Mouse (Mus musculus) neutrophil, adult 5-6 weeks (primary cell): ENCODE results near the gene Fam3b. TPM values are rescaled to one million over a fixed set of nuclear protein-coding genes. Genes with fewer than 3 reads are reported as not detected.

Experiments used
- ATAC-seq: fragments of 151-379, 151-347 bp; 2 replicates; pipeline ENCODE4 v1.8.0; 2017; ENCODE audit warnings: mild to moderate bottlenecking, moderate TSS enrichment; ENCODE audit not compliant: insufficient number of reproducible peaks, poor library complexity, low FRiP score, severe bottlenecking; ENCODE audit errors: extremely low read depth
- total RNA-seq: library from RNA; stranded (forward); fragments of 200-1000 nt; gene quantifications from 2 replicates; pipeline ENCODE4 v1.2.3, GENCODE M21; 2017

Fam3b gene
- total RNA-seq, 1 experiment from 2014 or later, result not detected

DNA sequence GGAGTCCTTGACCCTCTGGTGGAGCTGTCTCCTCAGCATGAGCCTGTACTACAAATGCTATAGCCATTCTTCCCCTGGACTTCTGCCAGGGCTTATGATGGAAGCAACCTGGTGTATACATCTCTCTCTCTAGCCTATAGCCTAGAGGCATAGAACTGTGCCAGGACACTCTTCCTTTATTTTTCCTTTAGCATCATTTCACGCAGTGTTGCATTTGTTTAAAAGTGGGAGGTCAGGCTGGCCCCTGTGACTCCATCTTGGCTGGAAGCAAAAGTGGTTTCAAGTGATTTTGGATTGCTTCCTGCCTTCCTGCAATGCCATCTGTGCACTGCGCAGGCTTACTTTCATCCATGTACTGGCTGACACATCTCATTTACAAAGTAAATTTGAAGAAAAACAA, 80.4 kb downstream of the Fam3b start:
- ATAC-seq, result no peak

DNA sequence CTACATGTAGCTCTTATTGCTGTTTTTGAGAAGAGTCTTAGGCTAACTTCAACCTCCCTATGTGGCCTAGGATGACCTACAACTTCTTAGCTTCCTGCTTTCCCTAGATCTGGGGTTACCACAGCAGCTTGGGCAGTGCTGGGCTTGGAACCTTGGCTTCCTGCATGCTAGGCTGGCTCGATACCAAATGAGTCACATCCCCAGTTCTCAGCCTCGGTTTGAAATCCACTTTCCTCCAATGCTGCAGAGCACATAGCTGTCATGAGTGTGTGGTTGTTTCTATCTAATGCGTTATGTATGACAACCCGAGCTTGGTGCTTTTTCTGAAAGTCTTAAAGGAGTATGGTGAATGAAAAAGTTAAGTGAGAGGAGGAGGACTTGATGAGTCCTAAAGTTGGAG, 83.3 kb downstream of the Fam3b start:
- no peak for ATAC-seq

DNA sequence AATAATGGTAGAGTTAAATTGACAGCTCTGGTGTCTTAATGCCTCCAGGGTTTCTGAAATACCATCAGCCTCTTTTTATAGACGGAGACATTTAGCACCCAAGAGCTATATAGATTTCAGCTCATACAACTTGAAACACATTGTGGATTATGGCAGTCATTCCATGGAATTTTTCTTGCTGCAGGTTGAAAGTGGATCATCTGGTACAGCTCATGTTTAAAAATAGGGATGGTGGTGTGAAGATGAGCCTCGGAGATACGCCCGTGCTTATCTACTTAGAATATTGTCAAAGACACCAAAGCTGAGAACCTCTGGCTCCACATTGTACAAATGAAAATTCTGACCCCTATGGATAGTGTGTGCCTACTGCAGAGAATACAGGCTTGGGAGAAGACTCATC, 84.5 kb downstream of the Fam3b start:
- no peak for ATAC-seq

DNA sequence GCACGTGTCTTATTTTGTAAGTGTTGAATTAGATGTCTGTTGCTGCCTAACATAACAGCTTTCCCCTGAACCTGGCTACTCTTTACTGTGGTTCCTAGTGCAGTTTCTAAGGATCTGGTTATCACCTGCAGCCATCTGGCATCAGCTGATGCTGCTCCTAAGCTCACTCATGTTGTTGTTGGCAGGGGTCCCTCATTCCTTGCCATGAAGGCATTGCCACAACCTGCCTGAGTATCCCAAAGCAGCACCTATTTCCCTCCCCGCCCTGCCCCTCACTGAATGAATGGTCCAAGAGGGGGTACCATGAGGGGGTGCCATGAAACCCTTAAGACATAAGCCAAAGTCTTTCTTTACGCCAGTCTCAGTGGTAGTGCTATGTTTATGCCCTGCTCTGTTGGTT, 86.6 kb downstream of the Fam3b start:
- ATAC-seq, result no peak

DNA sequence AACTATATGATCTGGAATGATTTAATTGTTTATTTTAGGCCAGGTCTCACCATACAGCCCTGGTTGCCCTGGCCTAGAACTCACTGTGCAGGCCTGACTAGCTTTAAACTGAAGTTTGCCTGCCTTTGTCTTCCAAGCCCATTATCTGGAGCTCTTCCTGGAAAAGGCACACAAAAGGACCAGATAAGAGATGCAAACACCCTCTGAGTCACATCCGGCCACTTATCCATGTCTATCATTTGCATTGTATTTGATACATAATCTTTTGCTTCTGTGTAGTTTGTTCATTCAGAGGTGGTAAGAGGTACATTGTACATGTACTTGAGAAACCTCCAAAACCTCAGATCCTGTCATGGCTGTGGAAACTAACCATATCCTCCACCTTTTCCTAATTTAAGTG, 91.0 kb downstream of the Fam3b start:
- no peak for ATAC-seq

DNA sequence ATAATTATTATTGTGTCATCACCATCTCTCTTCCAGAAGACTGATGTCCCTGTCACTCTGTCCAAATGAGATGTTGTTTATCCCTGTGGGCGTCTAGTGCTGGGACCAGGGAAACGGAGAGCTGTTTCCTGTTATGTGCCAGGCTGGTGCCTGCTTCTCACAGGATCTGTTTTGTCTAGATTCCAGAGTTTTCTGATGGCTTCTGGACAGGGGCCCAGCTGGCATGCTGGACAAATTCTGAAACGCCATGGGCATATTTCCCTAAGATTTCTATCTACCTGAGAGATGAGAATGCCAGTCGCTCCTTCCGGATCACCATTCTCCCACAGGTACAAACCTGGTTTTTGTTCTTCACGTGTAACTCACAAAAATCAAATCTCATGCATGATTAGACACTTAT, 92.9 kb downstream of the Fam3b start:
- ATAC-seq, result no peak

Other genes with a start within 250 kb of the Fam3b start
- not detected in 2 replicates for gene Bace2, start 158.1 kb downstream of the Fam3b start, total RNA-seq
- 26.3 and 36.7 TPM in 2 replicates for gene Mx1, start 51.9 kb downstream of the Fam3b start, total RNA-seq
- gene Tmprss2, start 96.4 kb upstream of the Fam3b start, total RNA-seq, result 0.12 TPM in 1 of 2 replicates, not detected in the other
- gene Ripk4, start 249.0 kb upstream of the Fam3b start, total RNA-seq, result not detected in 2 replicates